Mouse (Mus musculus) lung, adult 2 months (tissue): Measurements from ENCODE around the gene Nudt1.

Experiments
- CTCF ChIP-seq: fragments of 200-500 bp; IDR thresholded peaks from 2 replicates; pipeline ENCODE4 v1.5.1; 2011; ENCODE audit warnings: mild to moderate bottlenecking, low read length, control low read depth; ENCODE audit not compliant: insufficient read depth
- POLR2A ChIP-seq: fragments of 200-500 bp; IDR thresholded peaks from 2 replicates; pipeline ENCODE4 v1.6.1; 2011; ENCODE audit warnings: low read depth, mild to moderate bottlenecking, control low read depth, low read length, borderline replicate concordance; ENCODE audit errors: extremely low read depth

GRCm38 (mm10) chr5:140298291-140298690 lies 23.2 kb upstream of the Nudt1 start:
- TF ChIP-seq POLR2A (no peak), CTCF (no peak)
